Mouse (Mus musculus) heart, embryonic 14.5 days (tissue): ENCODE measurements around the gene Cadm3. TPM values are rescaled to one million over a fixed set of nuclear protein-coding genes. Genes with fewer than 3 reads are reported as not detected.

Experiments used
- ATAC-seq: fragments of 200-750 bp; cut with Nextera tagmentation; 2 replicates; pipeline ENCODE4 v1.8.0; 2017; ENCODE audit warnings: low read depth, moderate TSS enrichment; ENCODE audit not compliant: insufficient number of reproducible peaks, insufficient read depth, low FRiP score
- H3K27ac ChIP-seq, 2 experiments: fragments of 200-500 bp in 1 of 2; fragments of 300-500 bp in 1 of 2; sonication (generic) in 1 of 2; replicated peaks in 1 of 2; 2 replicates each; pipeline ENCODE4 v1.5.1; 2012 to 2014; ENCODE audit warnings: low read depth in 2 of 2, low read length in 2 of 2, control low read depth in 1 of 2, mild to moderate bottlenecking in 1 of 2, mixed read lengths in 1 of 2; ENCODE audit not compliant: control insufficient read depth in 1 of 2, insufficient read depth in 1 of 2
- H3K27me3 ChIP-seq: fragments of 300-500 bp; sonication (generic); 2 replicates; pipeline ENCODE4 v1.6.1; 2014; ENCODE audit warnings: mild to moderate bottlenecking, low read length, control low read depth; ENCODE audit not compliant: control insufficient read depth, insufficient read depth
- H3K36me3 ChIP-seq: fragments of 300-500 bp; sonication (generic); 2 replicates; pipeline ENCODE4 v1.6.1; 2014; ENCODE audit warnings: mild to moderate bottlenecking, control low read depth, low read length, mixed read lengths; ENCODE audit not compliant: control insufficient read depth, insufficient read depth
- H3K4me1 ChIP-seq, 2 experiments: fragments of 200-500 bp in 1 of 2; fragments of 300-500 bp in 1 of 2; sonication (generic) in 1 of 2; 2 replicates each; pipeline ENCODE4 v1.6.1; 2012 to 2014; ENCODE audit warnings: low read length in 2 of 2, control low read depth in 1 of 2, mixed read lengths in 1 of 2; ENCODE audit not compliant: control insufficient read depth in 2 of 2, insufficient read depth in 2 of 2
- H3K4me2 ChIP-seq: fragments of 300-500 bp; sonication (generic); 2 replicates; pipeline ENCODE4 v1.6.1; 2014; ENCODE audit warnings: mild to moderate bottlenecking, low read length
- H3K4me3 ChIP-seq, 2 experiments: fragments of 200-500 bp in 1 of 2; fragments of 300-500 bp in 1 of 2; sonication (generic) in 1 of 2; 2 replicates each; pipeline ENCODE4 v1.5.1; 2012 to 2014; ENCODE audit warnings: low read length in 2 of 2, mild to moderate bottlenecking in 2 of 2, control low read depth in 1 of 2, low read depth in 1 of 2, moderate library complexity in 1 of 2; ENCODE audit not compliant: control insufficient read depth in 1 of 2, insufficient read depth in 1 of 2
- H3K9ac ChIP-seq: fragments of 300-500 bp; sonication (generic); 2 replicates; pipeline ENCODE4 v1.6.1; 2014; ENCODE audit warnings: mild to moderate bottlenecking, low read length
- H3K9me3 ChIP-seq: fragments of 300-500 bp; sonication (generic); 2 replicates; pipeline ENCODE4 v1.6.1; 2016; ENCODE audit warnings: low read length, control low read depth; ENCODE audit not compliant: control insufficient read depth
- WGBS: fragments of 180-500 bp; shearing (Covaris S2); extraction: QIAGEN DNeasy Blood & Tissue Kit; methylation state at CpG from one replicate; pipeline ENCODE4 v1.1.7; 2014; 5-methylcytosine and 5-hydroxymethylcytosine counted together
- polyA plus RNA-seq: library from polyadenylated mRNA; unstranded; fragments of >200 nt; fragmentation: Nextera tagmentation; extraction: Ambion mirVana; gene quantifications from 2 replicates; pipeline ENCODE4 v1.2.1, GENCODE M21; 2014

Gene Cadm3
- polyA plus RNA-seq, 1 experiment from 2014 or later, result 1.1 TPM

DNA sequence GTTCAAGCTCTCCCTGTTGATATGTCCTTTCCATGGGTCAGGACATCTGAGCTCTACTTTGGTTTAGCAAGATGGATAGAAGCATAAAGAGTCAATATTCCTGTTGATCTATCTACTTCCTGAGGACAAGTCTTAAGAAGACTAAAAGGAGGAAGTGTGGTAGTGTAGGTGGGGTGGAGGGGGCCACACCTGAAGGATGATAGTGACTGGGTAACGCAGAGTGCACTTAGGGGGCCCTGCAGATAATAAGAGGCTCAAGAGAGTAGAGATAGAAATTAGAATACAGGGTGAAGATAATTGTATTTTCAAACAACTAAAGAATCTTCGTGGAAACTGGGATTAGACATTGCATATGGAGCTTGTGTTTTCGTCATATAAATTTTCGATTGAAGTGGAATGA lies 22.4 kb downstream of the Cadm3 start:
- Histone ChIP-seq H3K9ac (no peak overlapping the region), H3K9me3 (no peaks in the 10 kb centered on the region), H3K27me3 (no peaks in the 10 kb centered on the region), H3K4me2 (no peak overlapping the region), H3K27ac (no peak overlapping the region), H3K36me3 (no peaks in the 10 kb centered on the region), H3K4me3 (no peak overlapping the region), H3K4me1 (peaks cover 5 to 8% of the 10 kb centered on the region in 2 experiments; a peak in 3 of 4 replicates)
- ATAC-seq, result no peak
- WGBS, result 86% methylated on average over 4 of the region's 4 CpGs

GRCm38 (mm10) chr1:173343934-173344333 lies 23.6 kb downstream of the Cadm3 start:
- Histone ChIP-seq H3K36me3 (no peaks in the 10 kb centered on the region), H3K27me3 (no peaks in the 10 kb centered on the region), H3K9ac (no peak overlapping the region), H3K27ac (no peak overlapping the region), H3K9me3 (no peaks in the 10 kb centered on the region), H3K4me3 (no peak overlapping the region), H3K4me1 (peaks cover 3% of the 10 kb centered on the region in 2 experiments; a peak in 2 of 4 replicates), H3K4me2 (no peak overlapping the region)
- 62% methylated on average over 3 of the region's 3 CpGs for WGBS
- ATAC-seq, result no peak

- Histone ChIP-seq H3K9me3 (no peaks in the 10 kb centered on the region), H3K4me2 (no peak overlapping the region), H3K9ac (no peak overlapping the region), H3K27me3 (no peaks in the 10 kb centered on the region), H3K4me3 (no peak overlapping the region), H3K36me3 (no peaks in the 10 kb centered on the region), H3K4me1 (no peaks in the 10 kb centered on the region), H3K27ac (no peak overlapping the region)
- ATAC-seq, result no peak
- WGBS, result 57% methylated on average over 1 of the region's 1 CpGs
Observed at GRCm38 (mm10) chr1:173342425-173342824, 25.1 kb downstream of the Cadm3 start.

DNA sequence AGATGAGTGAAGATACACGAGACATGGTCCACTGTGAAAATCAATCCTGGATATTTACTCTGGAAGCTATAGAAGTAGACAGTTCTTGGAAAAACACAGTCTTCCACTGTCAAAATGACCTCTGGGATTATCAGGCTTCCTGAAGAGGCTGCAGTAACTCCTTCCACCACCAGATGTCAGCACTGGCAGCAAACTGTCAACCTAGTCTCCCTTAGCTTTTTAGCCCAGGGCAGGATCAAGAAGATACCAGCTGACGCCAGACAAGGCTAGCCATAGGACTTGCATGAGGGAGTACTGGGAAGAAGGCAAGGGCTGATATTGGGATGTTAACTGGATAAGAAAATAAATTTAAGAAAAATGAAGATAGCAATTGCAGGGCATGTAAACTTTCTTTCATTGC lies 28.0 kb downstream of the Cadm3 start:
- Histone ChIP-seq H3K36me3 (no peaks in the 10 kb centered on the region), H3K9me3 (no peaks in the 10 kb centered on the region), H3K4me2 (no peak overlapping the region), H3K4me1 (no peaks in the 10 kb centered on the region), H3K4me3 (no peak overlapping the region), H3K27ac (no peak overlapping the region), H3K9ac (no peak overlapping the region), H3K27me3 (no peaks in the 10 kb centered on the region)
- 8% methylated on average over 2 of the region's 2 CpGs for WGBS
- ATAC-seq, result no peak

DNA sequence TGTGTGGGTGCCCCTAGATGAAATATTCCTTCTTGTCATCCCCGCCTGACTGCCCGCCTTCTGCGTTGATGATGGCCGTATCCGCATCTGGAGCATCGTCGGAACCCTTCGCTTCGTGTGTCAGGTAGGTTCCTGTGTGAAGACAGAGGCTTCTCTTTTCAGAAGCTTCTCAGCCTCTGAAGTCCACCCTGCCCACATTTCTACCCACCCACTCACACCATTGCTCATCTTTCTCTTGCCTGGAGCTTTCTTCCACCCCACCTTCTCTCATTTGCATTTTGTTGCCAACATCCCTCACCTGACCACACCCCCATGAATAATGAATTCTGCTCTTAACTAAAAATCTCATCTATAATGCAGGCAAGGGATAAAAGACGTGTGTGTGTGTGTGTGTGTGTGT lies 30.5 kb downstream of the Cadm3 start:
- peaks cover 0 to 2% of the 10 kb centered on the region in 2 experiments; a peak in 1 of 4 replicates for H3K4me1 ChIP-seq
- 92% methylated on average over 10 of the region's 10 CpGs for WGBS
- no peak for ATAC-seq
- H3K9me3 ChIP-seq, result no peaks in the 10 kb centered on the region
- H3K4me3 ChIP-seq, result no peak overlapping the region
- H3K4me2 ChIP-seq, result no peak overlapping the region
- no peak overlapping the region for H3K27ac ChIP-seq
- no peaks in the 10 kb centered on the region for H3K36me3 ChIP-seq
- H3K9ac ChIP-seq, result no peak overlapping the region
- H3K27me3 ChIP-seq, result no peaks in the 10 kb centered on the region

- no peak for ATAC-seq
- H3K36me3 ChIP-seq, result no peaks in the 10 kb centered on the region
- H3K9me3 ChIP-seq, result no peaks in the 10 kb centered on the region
- no peaks in the 10 kb centered on the region for H3K27me3 ChIP-seq
- H3K4me1 ChIP-seq, result peaks cover 0 to 2% of the 10 kb centered on the region in 2 experiments; a peak in 1 of 4 replicates
- 50% methylated on average over 11 of the region's 11 CpGs for WGBS
- no peak overlapping the region for H3K4me3 ChIP-seq
- H3K27ac ChIP-seq, result no peak overlapping the region
- H3K4me2 ChIP-seq, result no peak overlapping the region
- no peak overlapping the region for H3K9ac ChIP-seq
Observed at GRCm38 (mm10) chr1:173335903-173336302, 31.6 kb downstream of the Cadm3 start.

GRCm38 (mm10) chr1:173333312-173334253 lies 33.9 kb downstream of the Cadm3 start, which contains the start of gene Ackr1:
TSS of gene Ackr1 (minus strand) at chr1:173333750.
- Histone ChIP-seq H3K4me2 (no peak within 1 kb of the TSS), H3K4me1 (peaks cover 4 to 6% of the 10 kb centered on the region in 2 experiments; a peak in 1 of 4 replicates), H3K27ac (no peak within 1 kb of the TSS), H3K27me3 (no peaks in the 10 kb centered on the region), H3K9ac (no peak within 1 kb of the TSS), H3K4me3 (no peak within 1 kb of the TSS), H3K9me3 (no peaks in the 10 kb centered on the region), H3K36me3 (no peaks in the 10 kb centered on the region)
- 28% methylated on average over 9 of the region's 9 CpGs for WGBS
- ATAC-seq, result peak; percentile 11; the same call in 1 of the 2 replicates
